Mouse (Mus musculus): ENCODE data around the gene Trappc3l. TPM values are rescaled to one million over a fixed set of nuclear protein-coding genes. Genes with fewer than 3 reads are reported as not detected.

Trappc3l gene
- polyA plus RNA-seq, 1 experiment from 2014 or later, result not detected

DNA sequence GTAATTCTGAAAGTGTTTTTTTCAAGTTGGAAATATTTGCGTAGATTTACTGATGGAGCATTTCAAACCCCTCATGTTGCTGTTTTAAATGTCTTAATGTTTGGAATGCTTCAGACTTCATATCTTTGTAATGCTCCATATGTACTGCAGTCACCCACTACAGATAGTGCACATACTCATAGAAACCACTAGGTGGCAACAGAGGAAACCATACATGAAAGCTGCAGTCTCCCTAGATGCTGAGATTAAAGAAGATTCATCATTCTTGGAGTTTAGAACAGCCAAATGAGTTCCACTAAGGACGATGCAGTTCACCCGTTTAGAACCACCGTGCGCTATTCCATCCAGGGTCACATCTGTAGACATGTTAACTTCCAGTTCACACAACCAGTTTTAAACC is 810 bp upstream of the Trappc3l start:
- H3K9me3 ChIP-seq (replicated peaks; ENCODE audit: control insufficient read depth, low read length), result no peaks in the 10 kb centered on the region
- H3K27me3 ChIP-seq (ENCODE audit: control insufficient read depth, insufficient read depth, low read length), result no peaks in the 10 kb centered on the region
- no peak overlapping the region for H3K27ac ChIP-seq (ENCODE audit: low read length)
- H3K4me1 ChIP-seq (ENCODE audit: control insufficient read depth, insufficient read depth, low read length), result peaks cover 7% of the 10 kb centered on the region
- WGBS, result 10% methylated on average over 5 of the region's 5 CpGs
- no peaks in the 10 kb centered on the region for H3K36me3 ChIP-seq (ENCODE audit: control insufficient read depth, insufficient read depth, low read length)
- no peak overlapping the region for H3K9ac ChIP-seq (ENCODE audit: low read length)
- ATAC-seq (ENCODE audit: insufficient read depth, low FRiP score), result no peak
- no peak overlapping the region for H3K4me3 ChIP-seq (replicated peaks; ENCODE audit: low read length)
- H3K4me2 ChIP-seq (ENCODE audit: low read depth, low read length), result no peak overlapping the region

DNA sequence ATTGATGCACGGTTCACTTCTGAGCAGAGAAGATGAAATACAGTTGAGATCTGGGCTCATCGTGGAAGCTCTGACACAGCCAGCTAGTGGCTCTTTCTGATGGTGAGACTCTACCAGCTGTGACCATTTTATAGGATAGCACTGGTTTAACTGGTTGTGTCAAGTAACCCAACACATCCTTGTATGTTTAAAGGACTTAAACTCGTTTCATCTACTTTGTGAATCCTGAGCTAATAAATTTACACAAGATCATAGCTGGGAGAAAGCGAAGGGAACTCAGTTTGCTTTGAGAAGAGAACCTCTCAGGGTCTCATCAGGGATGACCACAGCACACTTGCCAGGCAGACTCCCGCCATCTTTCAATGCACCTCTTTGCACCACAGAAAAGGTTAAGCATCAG is 6.8 kb downstream of the Trappc3l start, which contains the start of gene Calhm4:
Gene Calhm4 (minus strand): TSS at position 101 of the 400 bp plus-strand sequence.
- Histone ChIP-seq H3K9ac (ENCODE audit: low read length) (no peak within 1 kb of the TSS), H3K27ac (ENCODE audit: low read length) (no peak within 1 kb of the TSS), H3K9me3 (replicated peaks; ENCODE audit: control insufficient read depth, low read length) (no peaks in the 10 kb centered on the region), H3K4me3 (replicated peaks; ENCODE audit: low read length) (no peak within 1 kb of the TSS), H3K36me3 (ENCODE audit: control insufficient read depth, insufficient read depth, low read length) (no peaks in the 10 kb centered on the region), H3K4me1 (ENCODE audit: control insufficient read depth, insufficient read depth, low read length) (no peaks in the 10 kb centered on the region), H3K4me2 (ENCODE audit: low read depth, low read length) (no peak within 1 kb of the TSS), H3K27me3 (ENCODE audit: control insufficient read depth, insufficient read depth, low read length) (no peaks in the 10 kb centered on the region)
- no peak for ATAC-seq (ENCODE audit: insufficient read depth, low FRiP score)
- 80% methylated on average over 5 of the region's 5 CpGs for WGBS

DNA sequence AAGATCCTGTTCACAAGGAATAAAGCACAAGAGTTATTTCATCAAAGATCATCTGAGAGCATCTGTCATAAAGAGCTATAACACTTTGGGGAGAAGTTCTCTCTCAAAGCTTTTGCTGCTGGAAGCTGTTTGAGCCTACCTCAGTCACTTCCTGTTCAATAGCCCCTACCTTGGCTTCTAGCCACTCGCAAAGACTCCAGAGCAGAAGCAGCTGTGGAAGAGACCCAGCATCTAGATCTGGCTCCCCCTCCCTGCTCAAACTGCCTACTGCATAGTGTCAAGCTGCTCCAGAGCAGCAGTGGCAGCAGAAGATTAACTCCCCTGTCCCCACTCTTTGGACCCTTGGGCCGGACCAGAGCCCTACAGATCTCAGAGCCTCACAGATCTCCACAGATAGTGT is 16.6 kb downstream of the Trappc3l start:
- ATAC-seq (ENCODE audit: insufficient read depth, low FRiP score), result no peak

DNA sequence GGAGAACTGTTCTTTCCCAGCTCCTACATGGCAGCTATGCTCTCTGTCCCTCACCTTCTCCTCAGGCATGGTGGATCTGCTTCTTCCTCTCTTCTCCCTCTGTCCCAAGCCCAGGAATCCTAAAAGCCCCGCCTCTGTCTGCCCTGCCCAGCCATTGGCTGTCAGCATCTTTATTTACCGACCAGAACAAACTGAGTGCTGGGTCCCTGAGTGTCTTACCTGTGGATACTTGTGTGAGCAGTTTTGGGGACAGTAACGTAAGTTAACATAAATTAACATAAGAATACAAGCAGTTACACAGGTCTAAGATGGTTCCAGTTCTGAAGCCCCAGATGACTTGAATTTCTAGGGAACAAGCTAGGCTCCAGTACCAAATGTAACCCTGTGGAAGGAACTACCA is 29.2 kb downstream of the Trappc3l start:
- H3K36me3 ChIP-seq (ENCODE audit: control insufficient read depth, insufficient read depth, low read length), result no peaks in the 10 kb centered on the region
- no peak for ATAC-seq (ENCODE audit: insufficient read depth, low FRiP score)
- H3K9me3 ChIP-seq (replicated peaks; ENCODE audit: control insufficient read depth, low read length), result no peaks in the 10 kb centered on the region
- H3K4me3 ChIP-seq (replicated peaks; ENCODE audit: low read length), result no peak overlapping the region
- no peak overlapping the region for H3K27ac ChIP-seq (ENCODE audit: low read length)
- peaks cover 7% of the 10 kb centered on the region for H3K4me1 ChIP-seq (ENCODE audit: control insufficient read depth, insufficient read depth, low read length)
- WGBS, result 51% methylated on average over 3 of the region's 3 CpGs
- no peaks in the 10 kb centered on the region for H3K27me3 ChIP-seq (ENCODE audit: control insufficient read depth, insufficient read depth, low read length)
- no peak overlapping the region for H3K4me2 ChIP-seq (ENCODE audit: low read depth, low read length)
- no peak overlapping the region for H3K9ac ChIP-seq (ENCODE audit: low read length)

More for the DNA sequence above, 16.6 kb downstream of the Trappc3l start:
- Histone ChIP-seq H3K27ac (ENCODE audit: low read length) (no peak overlapping the region), H3K27me3 (ENCODE audit: control insufficient read depth, insufficient read depth, low read length) (no peaks in the 10 kb centered on the region), H3K4me3 (replicated peaks; ENCODE audit: low read length) (no peak overlapping the region), H3K4me2 (ENCODE audit: low read depth, low read length) (no peak overlapping the region), H3K4me1 (ENCODE audit: control insufficient read depth, insufficient read depth, low read length) (no peaks in the 10 kb centered on the region), H3K9ac (ENCODE audit: low read length) (no peak overlapping the region), H3K36me3 (ENCODE audit: control insufficient read depth, insufficient read depth, low read length) (no peaks in the 10 kb centered on the region), H3K9me3 (replicated peaks; ENCODE audit: control insufficient read depth, low read length) (no peaks in the 10 kb centered on the region)
- 59% methylated on average over 2 of the region's 2 CpGs for WGBS

DNA sequence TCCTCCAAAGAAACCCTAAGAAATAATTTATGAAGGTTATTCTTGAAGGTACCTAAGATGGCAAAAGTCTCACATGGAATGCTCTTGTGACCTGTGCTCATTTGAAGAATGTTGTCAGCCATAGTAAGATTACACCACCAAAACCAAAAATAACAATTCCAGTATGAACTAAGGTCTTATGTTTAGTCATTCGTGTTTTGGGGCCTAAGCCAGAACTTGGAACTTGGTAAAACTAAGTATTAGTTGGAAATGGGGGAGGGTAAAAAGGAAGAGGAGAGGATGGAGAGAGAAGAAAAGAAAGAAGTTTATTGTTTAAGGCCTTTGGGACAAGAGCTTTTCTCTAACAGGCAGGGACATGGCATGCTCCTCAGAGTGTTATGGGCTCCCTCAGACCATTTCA is 32.2 kb downstream of the Trappc3l start:
- no peak for ATAC-seq (ENCODE audit: insufficient read depth, low FRiP score)
- Histone ChIP-seq H3K36me3 (ENCODE audit: control insufficient read depth, insufficient read depth, low read length) (no peaks in the 10 kb centered on the region), H3K4me3 (replicated peaks; ENCODE audit: low read length) (no peak overlapping the region), H3K27me3 (ENCODE audit: control insufficient read depth, insufficient read depth, low read length) (no peaks in the 10 kb centered on the region), H3K27ac (ENCODE audit: low read length) (no peak overlapping the region), H3K9me3 (replicated peaks; ENCODE audit: control insufficient read depth, low read length) (no peaks in the 10 kb centered on the region), H3K9ac (ENCODE audit: low read length) (no peak overlapping the region), H3K4me2 (ENCODE audit: low read depth, low read length) (no peak overlapping the region), H3K4me1 (ENCODE audit: control insufficient read depth, insufficient read depth, low read length) (peaks cover 8% of the 10 kb centered on the region)
- 77% methylated on average over 1 of the region's 1 CpGs for WGBS

DNA sequence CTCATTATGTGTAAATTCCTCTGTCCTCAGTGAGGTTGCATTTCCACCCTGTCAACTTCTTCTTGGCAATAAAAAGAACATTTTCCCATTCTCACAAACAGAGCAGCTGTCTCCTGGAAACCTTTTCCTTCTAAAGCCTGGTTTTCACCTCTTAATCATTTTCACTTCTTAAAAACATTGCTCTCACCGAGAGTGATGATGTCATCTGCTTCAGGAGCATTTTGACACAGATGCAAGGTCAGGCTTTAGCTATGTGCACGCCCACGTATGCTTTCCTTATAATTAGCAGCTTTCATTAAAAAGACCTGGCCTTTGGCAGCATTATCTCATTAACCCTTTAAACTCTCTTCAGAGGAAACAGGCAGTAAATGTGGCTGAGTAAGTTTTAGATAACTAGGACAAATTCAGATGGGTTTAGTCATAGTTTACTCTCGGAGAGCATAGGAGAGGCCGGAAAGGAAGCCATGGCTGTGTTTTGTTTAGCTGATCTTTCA is 33.6 kb downstream of the Trappc3l start:
- Histone ChIP-seq H3K36me3 (ENCODE audit: control insufficient read depth, insufficient read depth, low read length) (no peaks in the 10 kb centered on the region), H3K27ac (ENCODE audit: low read length) (0 out of 2 replicates have a peak overlapping the region, but pooled peaks have one; percentile 29), H3K4me2 (ENCODE audit: low read depth, low read length) (no peak overlapping the region), H3K9me3 (replicated peaks; ENCODE audit: control insufficient read depth, low read length) (no peaks in the 10 kb centered on the region), H3K9ac (ENCODE audit: low read length) (no peak overlapping the region), H3K4me3 (replicated peaks; ENCODE audit: low read length) (no peak overlapping the region), H3K4me1 (ENCODE audit: control insufficient read depth, insufficient read depth, low read length) (peaks cover 8% of the 10 kb centered on the region), H3K27me3 (ENCODE audit: control insufficient read depth, insufficient read depth, low read length) (no peaks in the 10 kb centered on the region)
- 17% methylated on average over 5 of the region's 5 CpGs for WGBS
- ATAC-seq (ENCODE audit: insufficient read depth, low FRiP score), result peak; percentile 33; the same call in 1 of the 2 replicates

DNA sequence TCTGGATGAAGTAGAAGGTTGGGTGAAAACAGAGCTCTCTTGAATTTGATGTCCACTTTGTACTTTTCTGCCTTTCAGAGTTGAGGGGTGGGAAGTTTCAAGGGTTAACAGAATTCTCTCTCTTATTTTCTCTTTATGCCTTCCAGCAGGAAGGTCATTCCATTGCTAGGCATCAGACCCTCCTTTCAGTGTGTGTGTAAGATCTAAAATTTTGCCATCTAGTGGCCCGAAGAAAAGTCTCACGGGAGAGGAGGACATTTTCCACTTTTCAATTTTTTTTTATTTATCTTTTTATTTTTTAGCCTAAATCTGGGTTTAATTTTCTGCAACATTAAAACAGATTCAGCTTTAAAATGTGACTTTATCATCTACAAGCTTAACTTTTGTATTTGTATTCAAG is 34.3 kb downstream of the Trappc3l start:
- ATAC-seq (ENCODE audit: insufficient read depth, low FRiP score), result no peak

DNA sequence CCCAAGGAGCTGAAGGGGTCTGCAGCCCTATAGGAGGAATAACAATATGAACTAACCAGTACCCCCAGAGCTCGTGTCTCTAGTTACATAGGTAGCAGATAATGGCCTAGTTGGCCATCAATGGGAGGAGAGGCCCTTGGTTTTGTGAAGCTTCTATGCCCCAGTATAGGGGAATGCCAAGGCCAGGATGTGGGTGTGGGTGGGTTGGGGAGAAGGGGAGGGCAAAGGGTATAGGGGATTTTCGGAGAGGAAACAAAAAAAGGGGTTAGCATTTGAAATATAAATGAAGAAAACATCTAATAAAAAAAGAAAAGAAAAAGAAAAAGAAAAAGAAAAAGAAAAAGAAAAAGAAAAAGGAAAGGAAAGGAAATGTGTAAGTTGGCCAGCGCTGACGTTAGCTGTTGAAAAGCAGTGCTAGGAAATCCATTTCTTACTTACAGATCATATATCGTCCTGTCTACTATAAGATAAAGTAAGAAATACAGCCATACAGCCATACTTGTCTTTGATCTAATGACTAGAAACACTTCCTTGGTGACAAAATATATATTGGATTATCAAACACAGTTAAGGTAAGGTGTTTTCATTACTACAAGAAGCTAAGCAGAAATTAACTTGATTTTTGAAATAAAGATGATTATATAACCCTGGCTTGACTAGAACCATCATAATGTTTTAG is 37.3 kb downstream of the Trappc3l start:
- H3K27me3 ChIP-seq (ENCODE audit: control insufficient read depth, insufficient read depth, low read length), result no peaks in the 10 kb centered on the region
- H3K27ac ChIP-seq (ENCODE audit: low read length), result no peak overlapping the region
- ATAC-seq (ENCODE audit: insufficient read depth, low FRiP score), result no peak
- H3K9ac ChIP-seq (ENCODE audit: low read length), result no peak overlapping the region
- H3K4me2 ChIP-seq (ENCODE audit: low read depth, low read length), result no peak overlapping the region
- H3K9me3 ChIP-seq (replicated peaks; ENCODE audit: control insufficient read depth, low read length), result no peaks in the 10 kb centered on the region
- peaks cover 8% of the 10 kb centered on the region for H3K4me1 ChIP-seq (ENCODE audit: control insufficient read depth, insufficient read depth, low read length)
- no peak overlapping the region for H3K4me3 ChIP-seq (replicated peaks; ENCODE audit: low read length)
- no peaks in the 10 kb centered on the region for H3K36me3 ChIP-seq (ENCODE audit: control insufficient read depth, insufficient read depth, low read length)
- WGBS, result 72% methylated on average over 5 of the region's 5 CpGs

More for the DNA sequence above, 34.3 kb downstream of the Trappc3l start:
- Histone ChIP-seq H3K27me3 (ENCODE audit: control insufficient read depth, insufficient read depth, low read length) (no peaks in the 10 kb centered on the region), H3K36me3 (ENCODE audit: control insufficient read depth, insufficient read depth, low read length) (no peaks in the 10 kb centered on the region), H3K9ac (ENCODE audit: low read length) (no peak overlapping the region), H3K4me2 (ENCODE audit: low read depth, low read length) (no peak overlapping the region), H3K27ac (ENCODE audit: low read length) (no peak overlapping the region), H3K9me3 (replicated peaks; ENCODE audit: control insufficient read depth, low read length) (no peaks in the 10 kb centered on the region), H3K4me3 (replicated peaks; ENCODE audit: low read length) (no peak overlapping the region), H3K4me1 (ENCODE audit: control insufficient read depth, insufficient read depth, low read length) (peaks cover 8% of the 10 kb centered on the region)
- 55% methylated on average over 2 of the region's 2 CpGs for WGBS

DNA sequence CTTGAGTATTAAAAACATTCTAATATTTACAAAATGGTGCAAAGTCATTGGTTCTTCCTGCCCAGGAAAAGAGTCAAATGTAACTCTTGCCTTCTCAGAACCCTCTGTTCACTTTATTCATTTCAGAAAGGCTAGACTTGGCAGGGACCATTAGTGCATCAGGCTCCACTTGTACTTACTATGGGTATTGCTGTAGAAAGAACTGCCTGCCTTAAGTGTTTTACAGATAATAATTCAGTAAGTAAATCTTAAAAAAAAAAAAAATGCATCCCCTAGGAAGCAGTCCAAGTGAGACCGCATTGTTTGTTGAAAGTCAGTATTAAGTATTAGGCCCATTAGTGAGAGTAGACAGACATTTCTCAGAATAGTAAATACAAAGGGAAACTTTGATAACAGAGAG is 49.1 kb downstream of the Trappc3l start:
- H3K27ac ChIP-seq (ENCODE audit: low read length), result no peak overlapping the region
- no peak overlapping the region for H3K9ac ChIP-seq (ENCODE audit: low read length)
- no peaks in the 10 kb centered on the region for H3K4me1 ChIP-seq (ENCODE audit: control insufficient read depth, insufficient read depth, low read length)
- 70% methylated on average over 1 of the region's 1 CpGs for WGBS
- H3K4me2 ChIP-seq (ENCODE audit: low read depth, low read length), result no peak overlapping the region
- no peak overlapping the region for H3K4me3 ChIP-seq (replicated peaks; ENCODE audit: low read length)
- ATAC-seq (ENCODE audit: insufficient read depth, low FRiP score), result no peak
- no peaks in the 10 kb centered on the region for H3K27me3 ChIP-seq (ENCODE audit: control insufficient read depth, insufficient read depth, low read length)
- H3K36me3 ChIP-seq (ENCODE audit: control insufficient read depth, insufficient read depth, low read length), result no peaks in the 10 kb centered on the region
- H3K9me3 ChIP-seq (replicated peaks; ENCODE audit: control insufficient read depth, low read length), result no peaks in the 10 kb centered on the region

Measured in stomach, embryonic 16.5 days (tissue).